Mouse (Mus musculus): ENCODE results near the gene Eif4enif1.
"Not testable (repeated sequence)": the region's sequence is repeated elsewhere in the genome, so short reads cannot be mapped to it uniquely, and the experiment has no call there.

- TF ChIP-seq POLR2A, CTCF (IDR thresholded peaks at IDR 0.05; ENCODE audit: extremely low read depth, insufficient read depth, low read length): not testable (repeated sequence)
Measured at GRCm38 (mm10) chr11:3178968-3179725, 23.0 kb upstream of the Eif4enif1 start.

All from cortical plate, adult 2 months (tissue).